Mouse (Mus musculus) heart, embryonic 11.5 days (tissue): ENCODE data around the gene Chka. TPM values are rescaled to one million over a fixed set of nuclear protein-coding genes. Genes with fewer than 3 reads are reported as not detected.

Experiments used
- ATAC-seq: fragments of 200-750 bp; cut with Nextera tagmentation; replicated peaks from 2 replicates; pipeline ENCODE4 v1.8.0; 2017; ENCODE audit warnings: moderate library complexity; ENCODE audit not compliant: insufficient number of reproducible peaks, low FRiP score, low TSS enrichment
- H3K27ac ChIP-seq: fragments of 300-500 bp; sonication (generic); 2 replicates; pipeline ENCODE4 v1.5.1; 2014; ENCODE audit warnings: mild to moderate bottlenecking, low read depth, low read length
- H3K27me3 ChIP-seq: fragments of 300-500 bp; sonication (generic); 2 replicates; pipeline ENCODE4 v1.6.1; 2014; ENCODE audit warnings: mild to moderate bottlenecking, low read length, mixed read lengths; ENCODE audit not compliant: control insufficient read depth, insufficient read depth
- H3K36me3 ChIP-seq: fragments of 300-500 bp; sonication (generic); 2 replicates; pipeline ENCODE4 v1.6.1; 2014; ENCODE audit warnings: mild to moderate bottlenecking, low read length, moderate library complexity, mixed read lengths; ENCODE audit not compliant: control insufficient read depth, insufficient read depth
- H3K4me1 ChIP-seq: fragments of 300-500 bp; sonication (generic); 2 replicates; pipeline ENCODE4 v1.6.1; 2014; ENCODE audit warnings: low read length; ENCODE audit not compliant: control insufficient read depth, insufficient read depth
- H3K4me2 ChIP-seq: fragments of 300-500 bp; sonication (generic); 2 replicates; pipeline ENCODE4 v1.6.1; 2014; ENCODE audit warnings: mild to moderate bottlenecking, moderate library complexity
- H3K4me3 ChIP-seq: fragments of 300-500 bp; sonication (generic); 2 replicates; pipeline ENCODE4 v1.5.1; 2014; ENCODE audit warnings: low read depth, low read length
- H3K9ac ChIP-seq: fragments of 300-500 bp; sonication (generic); 2 replicates; pipeline ENCODE4 v1.6.1; 2014; ENCODE audit warnings: mild to moderate bottlenecking, low read depth, low read length, moderate library complexity
- H3K9me3 ChIP-seq: fragments of 300-500 bp; sonication (generic); replicated peaks from 2 replicates; pipeline ENCODE4 v1.6.1; 2016; ENCODE audit warnings: low read length; ENCODE audit not compliant: control insufficient read depth
- WGBS: fragments of 180-500 bp; shearing (Covaris S2); extraction: QIAGEN DNeasy Blood & Tissue Kit; methylation state at CpG from one replicate; pipeline ENCODE4 v1.1.7; 2014; ENCODE audit not compliant: insufficient replicate concordance; 5-methylcytosine and 5-hydroxymethylcytosine counted together
- polyA plus RNA-seq: library from polyadenylated mRNA; unstranded; fragments of >200 nt; fragmentation: Nextera tagmentation; extraction: Ambion mirVana; gene quantifications from 2 replicates; pipeline ENCODE4 v1.2.1, GENCODE M21; 2014

Gene Chka
- polyA plus RNA-seq, 1 experiment from 2014 or later, result 26.6 TPM

- Histone ChIP-seq H3K4me3 (no peak overlapping the region), H3K36me3 (no peaks in the 10 kb centered on the region), H3K4me2 (no peak overlapping the region), H3K27ac (no peak overlapping the region), H3K9me3 (no peaks in the 10 kb centered on the region), H3K4me1 (peaks cover 8% of the 10 kb centered on the region; the same call in 1 of the 2 replicates), H3K27me3 (no peaks in the 10 kb centered on the region), H3K9ac (no peak overlapping the region)
- WGBS, result 38% methylated on average over 12 of the region's 12 CpGs
- no peak for ATAC-seq
These were observed 9.0 kb upstream of the Chka start for GRCm38 (mm10) chr19:3842359-3843148.

DNA sequence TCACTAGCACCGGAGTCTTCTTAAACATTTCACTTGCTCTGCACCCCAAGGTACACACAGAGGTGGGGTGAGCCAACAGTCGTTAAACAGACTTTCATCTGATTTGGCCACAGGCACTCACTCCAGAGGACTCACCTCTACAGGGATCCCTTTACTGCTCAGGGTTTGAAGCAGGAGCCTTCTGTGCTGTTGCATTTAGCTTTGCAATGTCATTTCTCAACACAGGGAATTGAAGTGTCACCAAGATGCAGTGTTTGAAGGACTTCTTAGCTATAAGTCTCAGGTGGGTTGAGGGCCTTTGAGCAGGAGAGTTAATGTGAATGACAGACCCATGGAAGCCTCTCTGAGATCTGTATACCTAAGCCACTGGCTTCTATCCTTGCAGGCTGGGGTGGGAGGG, 7.9 kb upstream of the Chka start:
- H3K9me3 ChIP-seq, result no peaks in the 10 kb centered on the region
- no peak overlapping the region for H3K27ac ChIP-seq
- no peak overlapping the region for H3K4me3 ChIP-seq
- 82% methylated on average over 2 of the region's 2 CpGs for WGBS
- H3K27me3 ChIP-seq, result no peaks in the 10 kb centered on the region
- H3K4me2 ChIP-seq, result no peak overlapping the region
- no peak for ATAC-seq
- H3K4me1 ChIP-seq, result peaks cover 8% of the 10 kb centered on the region; the same call in 1 of the 2 replicates
- H3K36me3 ChIP-seq, result no peaks in the 10 kb centered on the region
- no peak overlapping the region for H3K9ac ChIP-seq

- Histone ChIP-seq H3K9me3 (no peaks in the 10 kb centered on the region), H3K4me3 (no peak overlapping the region), H3K27me3 (no peaks in the 10 kb centered on the region), H3K36me3 (no peaks in the 10 kb centered on the region), H3K27ac (no peak overlapping the region), H3K4me2 (no peak overlapping the region), H3K4me1 (peaks cover 8% of the 10 kb centered on the region; the same call in 1 of the 2 replicates), H3K9ac (no peak overlapping the region)
- 96% methylated on average over 1 of the region's 1 CpGs for WGBS
- ATAC-seq, result no peak
These were observed 6.7 kb upstream of the Chka start for GRCm38 (mm10) chr19:3844836-3845235.

DNA sequence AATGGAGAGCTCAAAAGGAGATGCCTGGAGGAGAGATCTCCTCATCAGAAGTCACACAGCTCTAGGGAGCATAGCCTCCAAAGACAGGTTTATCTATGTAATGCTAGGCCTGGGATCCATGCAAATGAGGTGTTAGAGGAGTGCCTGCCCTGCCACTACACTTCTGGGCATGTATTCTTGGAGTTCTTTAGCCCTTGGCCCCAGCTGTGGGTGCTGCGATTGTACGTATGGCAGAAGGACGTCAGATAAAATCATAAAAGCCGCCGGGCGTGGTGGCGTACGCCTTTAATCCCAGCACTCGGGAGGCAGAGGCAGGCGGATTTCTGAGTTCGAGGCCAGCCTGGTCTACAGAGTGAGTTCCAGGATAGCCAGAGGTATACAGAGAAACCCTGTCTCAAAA, 6.2 kb upstream of the Chka start:
- Histone ChIP-seq H3K4me1 (peaks cover 7% of the 10 kb centered on the region), H3K9me3 (no peaks in the 10 kb centered on the region), H3K36me3 (no peaks in the 10 kb centered on the region), H3K4me3 (no peak overlapping the region), H3K27me3 (no peaks in the 10 kb centered on the region), H3K9ac (no peak overlapping the region), H3K4me2 (no peak overlapping the region), H3K27ac (no peak overlapping the region)
- ATAC-seq, result no peak
- WGBS, result 89% methylated on average over 11 of the region's 11 CpGs

DNA sequence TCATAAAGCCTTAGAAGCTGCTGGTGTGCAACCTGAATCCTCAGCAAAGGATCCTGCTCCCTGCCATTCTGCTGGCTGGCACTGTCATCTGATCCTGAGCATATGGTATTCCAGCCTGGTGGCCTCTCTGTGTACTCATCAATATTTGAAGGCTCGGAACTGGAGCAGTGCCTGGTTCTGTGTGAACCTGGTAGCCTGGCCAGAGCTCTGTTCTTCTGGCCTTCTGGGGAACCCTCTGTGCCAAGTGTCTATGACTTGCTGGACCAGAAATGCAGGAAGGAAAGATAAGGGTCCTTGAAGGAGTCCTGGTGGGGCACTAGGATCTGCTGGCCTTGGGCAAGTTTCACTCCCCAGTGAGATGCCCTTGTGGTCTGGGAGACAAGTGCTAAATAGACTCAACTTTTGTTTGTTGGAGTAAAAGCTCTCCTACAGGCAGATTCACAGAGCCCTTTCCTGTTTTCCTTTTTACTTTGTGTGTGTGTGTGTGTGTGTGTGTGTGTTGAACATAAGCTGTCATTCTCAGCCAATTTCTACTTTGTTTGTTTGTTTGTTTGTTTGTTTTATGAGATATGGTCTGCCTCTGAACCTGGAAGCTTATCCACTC, 5.7 kb upstream of the Chka start:
- Histone ChIP-seq H3K27ac (no peak overlapping the region), H3K4me1 (peaks cover 10% of the 10 kb centered on the region), H3K27me3 (no peaks in the 10 kb centered on the region), H3K4me2 (no peak overlapping the region), H3K9ac (no peak overlapping the region), H3K4me3 (no peak overlapping the region), H3K9me3 (no peaks in the 10 kb centered on the region), H3K36me3 (no peaks in the 10 kb centered on the region)
- no peak for ATAC-seq
- 58% methylated on average over 1 of the region's 1 CpGs for WGBS

DNA sequence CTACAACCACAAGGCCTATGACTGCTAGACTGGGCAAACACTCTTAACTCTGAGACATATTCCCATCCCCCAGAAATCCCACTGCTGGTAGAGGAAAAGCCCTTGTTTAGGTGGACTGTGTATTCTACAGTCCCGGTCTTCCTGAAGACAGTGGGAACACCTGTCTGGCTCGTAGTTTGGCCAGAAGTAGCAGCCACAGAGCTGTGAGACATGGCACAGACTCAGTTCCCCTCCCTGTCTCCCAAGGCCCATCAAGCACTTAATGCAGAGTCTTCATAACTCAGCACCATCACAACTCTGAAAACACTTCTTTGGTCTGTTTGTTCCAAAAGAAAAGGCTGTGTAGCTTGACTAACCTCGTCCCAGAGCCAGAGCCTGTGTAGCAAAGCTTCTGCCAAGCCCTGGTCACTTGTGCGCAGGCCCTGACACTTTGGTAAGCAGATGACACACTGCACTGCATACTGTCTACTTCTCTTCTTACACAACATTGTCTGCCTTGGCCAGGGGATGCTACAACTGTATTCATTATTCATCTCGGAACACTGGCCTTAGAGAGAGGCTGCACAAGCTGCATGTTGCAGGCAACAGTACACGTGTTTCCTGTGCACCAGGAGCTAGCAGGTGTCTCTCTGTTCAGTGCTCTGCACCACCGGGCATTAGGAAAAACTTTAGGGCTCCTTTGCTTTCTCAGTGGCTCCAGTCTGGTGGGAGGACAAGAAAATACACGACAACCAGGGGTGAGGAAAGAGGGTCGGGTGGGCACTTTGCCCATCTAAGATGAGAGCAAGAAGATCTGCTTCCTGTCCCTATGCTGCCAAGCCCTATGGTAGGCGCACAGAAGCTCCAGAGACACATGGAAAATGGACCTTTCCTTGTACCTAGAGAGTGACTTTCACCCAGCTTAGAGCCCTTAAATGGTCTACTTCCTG, 4.6 kb upstream of the Chka start:
- H3K36me3 ChIP-seq, result no peaks in the 10 kb centered on the region
- H3K9ac ChIP-seq, result no peak overlapping the region
- ATAC-seq, result no peak
- no peaks in the 10 kb centered on the region for H3K27me3 ChIP-seq
- WGBS, result 78% methylated on average over 10 of the region's 10 CpGs
- H3K4me2 ChIP-seq, result no peak overlapping the region
- H3K9me3 ChIP-seq, result no peaks in the 10 kb centered on the region
- no peak overlapping the region for H3K4me3 ChIP-seq
- peaks cover 14% of the 10 kb centered on the region for H3K4me1 ChIP-seq
- H3K27ac ChIP-seq, result no peak overlapping the region

DNA sequence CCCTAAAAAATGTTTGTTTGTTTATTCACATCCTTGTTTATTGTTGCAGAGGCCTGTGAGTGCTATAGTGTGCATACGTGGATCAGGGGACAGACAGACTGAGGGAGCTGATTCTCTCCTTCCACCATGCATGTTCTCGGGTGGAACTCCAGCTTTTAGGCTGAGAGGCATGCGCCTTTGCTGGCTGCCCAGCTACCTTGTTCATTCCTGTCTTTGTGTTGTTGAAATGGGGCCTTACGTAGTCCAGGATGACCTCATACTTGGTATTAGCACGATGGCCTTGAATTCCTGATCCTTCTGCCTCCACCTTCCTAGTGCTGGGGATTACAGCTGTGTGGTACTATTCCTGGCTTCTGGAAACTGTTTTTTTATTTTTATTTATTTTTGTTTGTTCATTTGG, 3.9 kb upstream of the Chka start:
- Histone ChIP-seq H3K4me3 (no peak overlapping the region), H3K36me3 (no peaks in the 10 kb centered on the region), H3K27ac (no peak overlapping the region), H3K9ac (no peak overlapping the region), H3K4me2 (no peak overlapping the region), H3K4me1 (peaks cover 10% of the 10 kb centered on the region), H3K9me3 (no peaks in the 10 kb centered on the region), H3K27me3 (no peaks in the 10 kb centered on the region)
- no peak for ATAC-seq
- WGBS, result 78% methylated on average over 5 of the region's 5 CpGs

DNA sequence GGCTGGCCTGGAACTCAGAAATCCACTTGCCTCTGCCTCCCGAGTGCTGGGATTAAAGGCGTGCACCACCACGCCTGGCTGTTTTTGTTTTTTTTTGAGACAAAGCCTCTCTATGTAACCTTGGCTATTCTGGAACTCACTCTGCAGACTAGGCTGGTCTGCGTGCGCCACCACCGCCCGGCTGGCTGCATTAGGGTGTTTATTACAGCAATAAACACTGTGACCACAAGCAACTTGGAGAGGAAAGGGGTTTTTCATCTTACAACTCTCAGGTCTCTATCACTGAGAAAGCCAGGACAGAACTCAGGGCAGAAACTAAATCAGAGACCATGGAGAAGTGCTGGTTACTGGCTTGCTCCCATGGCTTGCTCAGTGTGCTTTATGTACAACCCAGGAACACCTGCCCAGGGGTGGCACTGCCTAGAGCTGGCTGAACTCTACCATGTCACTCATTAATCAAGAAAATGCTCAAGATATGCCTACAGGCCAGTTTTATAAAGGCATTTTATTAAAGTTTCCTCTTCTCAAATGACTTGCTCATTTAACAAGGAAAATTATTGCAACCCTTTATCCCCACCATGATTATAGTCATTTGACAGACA, 3.3 kb upstream of the Chka start:
- Histone ChIP-seq H3K9me3 (no peaks in the 10 kb centered on the region), H3K4me1 (peaks cover 13% of the 10 kb centered on the region), H3K27ac (no peak overlapping the region), H3K9ac (no peak overlapping the region), H3K27me3 (no peaks in the 10 kb centered on the region), H3K36me3 (no peaks in the 10 kb centered on the region), H3K4me2 (no peak overlapping the region), H3K4me3 (no peak overlapping the region)
- WGBS, result 85% methylated on average over 7 of the region's 7 CpGs
- no peak for ATAC-seq
